Mouse (Mus musculus): ENCODE data around the gene Frmd5.

DNA sequence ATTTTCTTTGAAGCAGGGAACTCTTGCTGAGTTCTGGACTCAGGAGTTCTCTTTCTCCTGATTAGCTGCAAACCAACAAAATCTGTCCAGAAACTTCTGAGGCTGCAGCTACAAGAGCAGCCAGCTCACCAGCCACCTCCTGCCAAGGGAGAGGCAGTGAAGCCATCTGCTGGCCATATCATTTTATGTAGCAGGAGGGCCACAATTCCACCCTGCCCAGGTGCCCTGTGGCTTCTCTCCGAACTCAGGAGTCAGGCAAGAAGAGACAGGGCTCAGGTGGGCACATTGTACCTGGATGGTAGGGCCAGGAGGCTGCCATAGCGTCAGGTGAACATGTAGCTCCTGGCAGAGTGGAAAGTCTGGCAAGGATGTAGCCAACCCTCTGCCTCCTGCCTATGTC lies 210.3 kb downstream of the Frmd5 start:
- no peak for TF ChIP-seq CTCF (IDR thresholded peaks at IDR 0.05; ENCODE audit: borderline replicate concordance, control insufficient read depth, extremely low read depth, insufficient read depth, low read length, poor library complexity)
- TF ChIP-seq POLR2A (IDR thresholded peaks at IDR 0.05; ENCODE audit: control insufficient read depth, extremely low read depth, insufficient read depth, low read length, poor library complexity): no peak

All from thymus, adult 2 months (tissue).